Mouse (Mus musculus) kidney, adult 2 months (tissue): ENCODE measurements around the gene Colca2. TPM values are rescaled to one million over a fixed set of nuclear protein-coding genes. Genes with fewer than 3 reads are reported as not detected.

ENCODE experiments used
- DNase-seq: peaks from one replicate; pipeline ENCODE4 v3.0.0; 2021
- H3K27ac ChIP-seq: fragments of 200-500 bp; 2 replicates; pipeline ENCODE4 v1.5.1; 2012; ENCODE audit warnings: low read depth, low read length, control low read depth, inconsistent platforms; ENCODE audit not compliant: insufficient read depth
- H3K27me3 ChIP-seq: fragments of 200-500 bp; replicated peaks from 2 replicates; pipeline ENCODE4 v1.6.1; 2012; ENCODE audit warnings: mild to moderate bottlenecking, moderate library complexity, low read length, inconsistent platforms; ENCODE audit not compliant: control insufficient read depth, insufficient read depth
- H3K36me3 ChIP-seq: fragments of 200-500 bp; 2 replicates; pipeline ENCODE4 v1.6.1; 2012; ENCODE audit warnings: mild to moderate bottlenecking, moderate library complexity, low read length, inconsistent platforms; ENCODE audit not compliant: control insufficient read depth, insufficient read depth
- H3K4me1 ChIP-seq: fragments of 200-500 bp; 2 replicates; pipeline ENCODE4 v1.6.1; 2011; ENCODE audit warnings: low read length; ENCODE audit not compliant: control insufficient read depth, insufficient read depth
- H3K4me3 ChIP-seq: fragments of 200-500 bp; 2 replicates; pipeline ENCODE4 v1.5.1; 2011; ENCODE audit warnings: mild to moderate bottlenecking, low read depth, low read length, control low read depth; ENCODE audit not compliant: insufficient read depth
- CTCF ChIP-seq: fragments of 200-500 bp; conservative IDR thresholded peaks from 2 replicates; pipeline ENCODE4 v1.5.1; 2011; ENCODE audit warnings: low read depth, mild to moderate bottlenecking, control low read depth, low read length, moderate library complexity, mixed read lengths; ENCODE audit not compliant: insufficient read depth, insufficient read length
- POLR2A ChIP-seq: fragments of 200-500 bp; IDR thresholded peaks from one replicate; pipeline ENCODE4 v1.6.1; 2011; ENCODE audit warnings: low read depth, low read length, control low read depth
- WGBS: fragments of 180-500 bp; shearing (Covaris S2); methylation state at CpG from one replicate; pipeline ENCODE4 v1.1.7; 2018; 5-methylcytosine and 5-hydroxymethylcytosine counted together
- polyA plus RNA-seq: library from polyadenylated mRNA; depleted of rRNA; stranded (reverse); fragments of >200 nt; gene quantifications from 2 replicates; pipeline ENCODE4 v1.2.3, GENCODE M21; 2012; rRNA removed

Gene Colca2
- polyA plus RNA-seq, 1 experiment: 1.9 TPM

DNA sequence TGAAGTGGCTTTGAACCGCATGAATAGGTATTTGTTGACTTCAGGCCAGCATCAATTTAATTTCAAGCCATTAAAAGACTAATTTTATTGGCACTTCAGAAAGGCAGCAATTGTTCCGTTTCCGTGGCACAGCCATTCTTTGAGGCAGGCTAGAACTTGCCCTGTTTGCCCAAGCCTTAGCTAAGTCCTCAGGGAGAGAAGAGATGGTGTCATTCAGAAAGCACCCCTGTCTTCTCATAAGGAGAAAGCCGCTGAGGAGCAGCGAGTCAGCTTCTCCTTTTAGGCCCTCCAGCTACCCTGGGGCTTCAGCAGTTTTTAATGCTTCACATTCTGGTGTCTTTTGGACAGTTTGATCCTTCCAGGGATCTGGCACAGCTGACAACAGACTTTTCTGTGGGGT is 9.5 kb downstream of the Colca2 start:
- Histone ChIP-seq H3K4me1 (no peaks in the 10 kb centered on the region), H3K27ac (no peak overlapping the region), H3K36me3 (no peaks in the 10 kb centered on the region), H3K27me3 (no peaks in the 10 kb centered on the region), H3K4me3 (no peak overlapping the region)
- TF ChIP-seq CTCF (no peak), POLR2A (no peak)
- 73% methylated on average over 5 of the region's 5 CpGs for WGBS
- DNase-seq: no peak

DNA sequence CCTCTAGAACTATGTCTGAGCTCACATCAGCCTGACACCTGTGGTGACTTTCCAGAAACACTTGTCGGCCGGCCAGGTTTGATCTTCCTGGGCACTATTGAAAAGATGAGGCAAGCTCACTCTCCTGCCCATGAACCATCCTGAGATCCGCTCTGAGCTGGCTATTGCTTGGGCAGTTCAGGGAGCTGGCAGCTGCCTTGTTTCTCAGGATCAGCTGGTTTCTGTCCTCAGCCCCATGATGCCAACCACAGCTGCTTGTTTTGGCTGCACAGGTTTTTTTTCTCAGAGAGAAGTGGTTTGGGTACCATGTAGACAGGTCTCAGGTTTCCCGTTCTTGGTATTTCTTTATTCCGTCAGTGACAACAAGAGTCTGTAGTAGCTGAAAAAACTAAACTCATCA is 19.9 kb downstream of the Colca2 start:
- Histone ChIP-seq H3K4me3 (no peak overlapping the region), H3K4me1 (no peaks in the 10 kb centered on the region), H3K36me3 (no peaks in the 10 kb centered on the region), H3K27me3 (no peaks in the 10 kb centered on the region), H3K27ac (no peak overlapping the region)
- TF ChIP-seq CTCF (no peak), POLR2A (no peak)
- no peak for DNase-seq
- WGBS: 76% methylated on average over 5 of the region's 5 CpGs

GRCm38 (mm10) chr9:51256780-51257502 is 21.4 kb downstream of the Colca2 start:
- no peaks in the 10 kb centered on the region for H3K27me3 ChIP-seq
- no peak for DNase-seq
- no peak for TF ChIP-seq CTCF
- no peak for TF ChIP-seq POLR2A
- no peaks in the 10 kb centered on the region for H3K4me1 ChIP-seq
- 70% methylated on average over 4 of the region's 4 CpGs for WGBS
- no peaks in the 10 kb centered on the region for H3K36me3 ChIP-seq
- no peak overlapping the region for H3K27ac ChIP-seq
- no peak overlapping the region for H3K4me3 ChIP-seq

DNA sequence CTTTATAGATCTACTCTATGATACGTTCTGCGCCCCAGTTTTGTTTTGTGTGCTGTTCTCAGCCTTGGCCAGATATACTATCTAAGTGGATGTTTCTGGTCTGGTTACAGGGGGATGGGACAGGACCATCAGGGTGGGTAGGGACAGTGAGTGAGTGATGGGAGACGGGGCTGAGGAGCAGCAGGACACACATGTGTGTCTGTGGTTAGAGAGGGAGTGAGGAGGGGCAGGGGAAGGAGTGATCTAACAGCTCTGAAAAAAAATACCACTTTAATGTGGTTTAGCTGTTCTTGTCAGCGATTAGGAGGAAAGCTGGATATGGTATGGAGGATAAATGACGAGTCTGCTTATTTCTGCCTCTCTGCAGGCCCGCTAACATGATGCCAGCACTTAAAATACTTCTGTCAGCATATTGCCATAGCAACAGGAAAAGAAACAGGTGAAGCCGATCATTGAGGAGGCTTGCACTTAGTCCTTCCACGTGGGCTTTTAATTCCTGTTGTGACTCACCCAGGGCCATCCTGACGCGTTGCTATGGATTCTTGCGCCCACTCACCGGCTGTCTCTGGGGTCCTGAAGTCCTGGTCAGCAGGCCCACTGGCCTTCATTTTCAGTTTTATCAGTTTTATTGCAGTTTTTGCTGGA is 39.5 kb downstream of the Colca2 start:
- WGBS: 57% methylated on average over 12 of the region's 12 CpGs
- Histone ChIP-seq H3K36me3 (no peaks in the 10 kb centered on the region), H3K4me3 (no peak overlapping the region), H3K4me1 (no peaks in the 10 kb centered on the region), H3K27ac (no peak overlapping the region), H3K27me3 (no peaks in the 10 kb centered on the region)
- no peak for TF ChIP-seq POLR2A
- no peak for TF ChIP-seq CTCF
- DNase-seq: no peak

- Histone ChIP-seq H3K4me1 (no peaks in the 10 kb centered on the region), H3K36me3 (no peaks in the 10 kb centered on the region), H3K27me3 (no peaks in the 10 kb centered on the region), H3K27ac (no peak overlapping the region), H3K4me3 (no peak overlapping the region)
- no peak for DNase-seq
- no peak for TF ChIP-seq POLR2A
- TF ChIP-seq CTCF: no peak
- WGBS: 96% methylated on average over 8 of the region's 8 CpGs
Measured at GRCm38 (mm10) chr9:51232163-51232562, 46.2 kb downstream of the Colca2 start.

DNA sequence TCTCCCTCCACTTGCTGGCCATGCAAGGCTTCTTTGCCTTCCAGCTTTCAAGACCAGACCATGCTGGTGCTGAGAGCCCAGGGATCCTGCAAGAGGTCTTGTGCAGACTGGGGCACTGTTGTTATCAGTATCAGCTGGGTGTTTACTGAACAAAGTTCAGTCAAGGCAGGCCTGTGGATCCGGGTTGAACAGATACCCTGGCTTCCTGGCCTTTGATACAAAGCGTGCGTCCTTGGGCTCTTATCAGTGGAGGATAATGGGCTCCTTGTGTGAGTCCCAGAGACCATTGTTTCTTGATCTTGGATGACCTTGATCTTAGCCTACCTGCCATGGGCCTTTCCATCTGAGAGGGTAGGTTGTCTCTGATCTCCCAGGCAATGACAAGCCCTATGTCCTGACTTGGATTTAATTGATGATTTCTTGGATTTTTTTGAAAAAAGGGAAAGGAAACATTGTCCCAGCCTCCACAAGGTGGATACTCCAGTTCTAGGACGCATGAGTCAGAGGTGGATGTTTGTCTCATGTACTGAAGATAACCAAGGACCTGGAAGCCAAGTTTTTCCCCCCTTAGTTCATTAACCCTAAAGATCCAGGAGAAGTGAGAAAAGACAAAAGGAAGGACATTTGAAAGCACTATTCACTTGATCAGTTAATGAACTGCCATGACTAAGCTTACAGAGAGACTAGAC is 47.5 kb downstream of the Colca2 start:
- Histone ChIP-seq H3K36me3 (no peaks in the 10 kb centered on the region), H3K4me1 (no peaks in the 10 kb centered on the region), H3K27ac (no peak overlapping the region), H3K27me3 (no peaks in the 10 kb centered on the region), H3K4me3 (no peak overlapping the region)
- no peak for TF ChIP-seq POLR2A
- TF ChIP-seq CTCF: no peak
- DNase-seq: no peak
- WGBS: 84% methylated on average over 4 of the region's 4 CpGs

- Histone ChIP-seq H3K27me3 (no peaks in the 10 kb centered on the region; the same call in 1 of the 2 replicates), H3K36me3 (no peaks in the 10 kb centered on the region), H3K4me3 (no peak overlapping the region), H3K4me1 (no peaks in the 10 kb centered on the region), H3K27ac (no peak overlapping the region)
- no peak for TF ChIP-seq CTCF
- TF ChIP-seq POLR2A: no peak
- 84% methylated on average over 5 of the region's 5 CpGs for WGBS
- DNase-seq: no peak
Measured at GRCm38 (mm10) chr9:51225636-51226166, 52.7 kb downstream of the Colca2 start.

Other genes starting within 250 kb of the Colca2 start
- not detected in 2 replicates for gene Btg4, start 217.7 kb downstream of the Colca2 start, polyA plus RNA-seq
- 4.5 and 4.6 TPM in 2 replicates for gene Layn, start 201.5 kb downstream of the Colca2 start, polyA plus RNA-seq
- not detected in 2 replicates for gene 4833427G06Rik, start 176.5 kb downstream of the Colca2 start, polyA plus RNA-seq
- gene Gm32742, start 113.1 kb downstream of the Colca2 start, polyA plus RNA-seq: 0.02 TPM in 1 of 2 replicates, not detected in the other
- gene Pou2af1, start 64.9 kb downstream of the Colca2 start, polyA plus RNA-seq: 0.35 and 3.4 TPM in 2 replicates
- gene 1810046K07Rik, start 50.3 kb upstream of the Colca2 start, polyA plus RNA-seq: 0.14 and 0.39 TPM in 2 replicates